Mouse (Mus musculus) megakaryocyte, adult 5-6 weeks (primary cell): ENCODE measurements around the gene Bmp6. TPM values are rescaled to one million over a fixed set of nuclear protein-coding genes. Genes with fewer than 3 reads are reported as not detected.

ENCODE experiments used
- ATAC-seq: 2 replicates; pipeline ENCODE4 v1.8.0; 2016; ENCODE audit warnings: mild to moderate bottlenecking, inconsistent platforms; ENCODE audit not compliant: poor library complexity, severe bottlenecking
- total RNA-seq, 2 experiments: library from RNA; stranded (forward) in 1 of 2; stranded (reverse) in 1 of 2; fragments of 153-499, 151-499 nt in 1 of 2; fragments of 221-1000, 200-1000 nt in 1 of 2; gene quantifications; 2 replicates each; pipeline versions ENCODE4 v1.2.3 to v1.2.4; 2015 to 2017

Gene Bmp6
- 0.39 TPM in 1 of 2 replicates, not detected in the other for total RNA-seq (2015)
- total RNA-seq (2017), result 0.08 TPM in 1 of 2 replicates, not detected in the other

DNA sequence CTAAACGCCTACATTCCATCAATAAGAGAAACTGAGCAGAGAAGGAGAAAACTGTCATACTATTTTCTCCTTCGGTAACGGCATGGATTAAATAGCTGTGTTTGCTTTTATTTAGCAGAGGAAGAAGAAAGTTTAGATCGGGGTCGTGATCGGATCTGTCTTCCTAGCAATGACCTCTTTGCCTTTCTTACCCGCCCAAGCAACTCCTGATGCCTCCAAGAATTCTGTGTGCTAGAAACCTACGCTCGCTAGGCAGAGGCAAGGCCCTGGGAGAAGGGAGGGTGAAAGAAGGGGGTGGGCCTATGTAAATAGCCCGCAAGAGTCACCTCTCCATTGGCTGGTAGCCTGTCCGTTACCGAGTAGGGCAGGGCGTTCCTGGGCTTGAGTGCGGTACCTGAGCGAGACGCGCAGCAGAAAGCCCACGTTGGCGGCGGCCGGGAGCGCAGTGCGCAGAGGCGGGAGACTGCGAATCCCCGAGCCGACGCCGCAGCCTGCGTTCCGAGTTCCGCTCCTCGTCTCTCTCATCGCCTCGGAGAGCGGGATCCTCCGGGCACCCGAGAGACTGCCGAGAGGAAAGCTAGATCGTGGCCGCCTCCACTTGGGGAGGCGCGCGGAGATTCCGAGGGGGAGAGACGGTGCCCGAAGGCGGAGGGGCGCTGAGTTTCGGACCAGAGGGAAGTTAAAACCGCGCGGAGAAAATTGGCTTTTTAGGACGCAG is at the start of gene Bmp6:
Gene Bmp6, plus strand, starts transcription at position 395 of the 718 bp plus-strand sequence.
- ATAC-seq, result peak; percentile 45; the same call in 1 of the 2 replicates

- ATAC-seq, result no peak
Measured at GRCm38 (mm10) chr13:38296166-38296565, 48.7 kb upstream of the Bmp6 start.

- ATAC-seq, result no peak
Measured at GRCm38 (mm10) chr13:38296601-38297000, 48.3 kb upstream of the Bmp6 start.

DNA sequence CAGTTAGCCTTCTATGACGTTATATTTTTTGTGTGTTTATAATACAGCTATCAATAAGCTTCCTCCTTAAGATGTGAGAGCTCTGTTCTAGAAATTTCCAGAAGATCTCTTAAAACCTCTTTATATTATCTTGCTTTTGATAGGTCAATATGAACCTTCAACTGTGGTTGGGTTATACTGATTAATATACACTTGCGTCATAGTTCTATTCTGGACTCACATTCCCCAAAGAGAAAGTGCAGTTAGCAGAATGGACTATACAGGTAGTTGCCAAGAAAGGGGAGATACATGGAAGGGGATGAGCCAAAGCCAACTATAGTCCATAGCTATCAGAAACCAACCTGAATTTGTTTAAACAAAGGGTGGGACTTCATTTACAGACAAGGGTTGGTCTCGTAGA is 33.8 kb upstream of the Bmp6 start:
- ATAC-seq, result no peak

DNA sequence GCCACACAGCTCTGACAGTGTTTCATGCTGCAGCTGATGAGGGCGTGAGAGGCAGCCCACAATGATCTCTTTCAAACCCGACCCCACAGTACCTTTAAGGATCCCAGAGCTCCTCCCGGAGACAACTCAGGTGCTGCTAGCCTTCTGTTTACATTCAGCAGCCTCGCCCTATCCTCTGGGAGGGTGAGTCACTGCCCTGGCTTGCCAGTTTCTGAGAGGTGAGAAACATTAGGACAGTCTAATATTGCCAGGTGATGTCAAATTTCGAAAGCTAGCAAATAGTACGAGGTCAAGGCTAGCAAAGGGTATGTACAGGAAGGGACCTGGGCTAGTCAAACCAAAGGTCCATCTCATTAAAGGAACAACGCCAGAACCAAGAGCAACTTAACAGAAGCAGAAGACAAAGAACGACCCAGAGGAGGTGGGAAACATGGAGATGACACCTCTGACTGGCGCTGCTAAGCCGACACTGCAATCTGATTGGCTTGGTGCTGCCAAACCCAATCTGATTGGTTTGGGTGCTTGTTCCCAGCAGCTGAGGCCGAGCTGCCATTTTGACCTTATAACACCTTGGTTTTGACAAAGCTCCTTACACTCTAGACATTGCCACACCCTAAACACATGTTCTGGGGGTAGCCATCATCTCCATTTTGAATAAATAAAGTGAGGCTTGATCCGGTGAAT is 32.4 kb upstream of the Bmp6 start:
- ATAC-seq, result no peak

DNA sequence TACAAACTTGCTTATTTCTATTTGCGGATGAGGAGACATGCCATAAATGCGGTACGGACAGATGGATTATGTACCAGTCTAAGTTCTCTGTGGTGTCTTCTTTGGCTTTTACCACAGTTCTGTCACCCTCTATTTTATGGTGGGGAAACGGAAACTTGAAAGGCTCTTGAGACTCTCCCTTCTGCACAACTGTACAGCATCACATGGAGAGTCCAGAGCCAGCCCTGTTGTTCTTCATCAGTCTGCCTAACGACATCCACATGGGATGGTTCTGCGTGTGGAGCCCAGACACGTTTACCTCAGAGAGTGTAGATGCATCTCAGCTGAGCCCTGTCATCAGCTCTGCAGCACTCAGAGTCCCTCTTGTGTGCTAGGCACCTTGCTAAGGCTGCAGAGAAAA is 30.3 kb upstream of the Bmp6 start:
- ATAC-seq, result no peak

GRCm38 (mm10) chr13:38318418-38318817 is 26.5 kb upstream of the Bmp6 start:
- no peak for ATAC-seq

- no peak for ATAC-seq
Measured at GRCm38 (mm10) chr13:38320354-38320753, 24.6 kb upstream of the Bmp6 start.

DNA sequence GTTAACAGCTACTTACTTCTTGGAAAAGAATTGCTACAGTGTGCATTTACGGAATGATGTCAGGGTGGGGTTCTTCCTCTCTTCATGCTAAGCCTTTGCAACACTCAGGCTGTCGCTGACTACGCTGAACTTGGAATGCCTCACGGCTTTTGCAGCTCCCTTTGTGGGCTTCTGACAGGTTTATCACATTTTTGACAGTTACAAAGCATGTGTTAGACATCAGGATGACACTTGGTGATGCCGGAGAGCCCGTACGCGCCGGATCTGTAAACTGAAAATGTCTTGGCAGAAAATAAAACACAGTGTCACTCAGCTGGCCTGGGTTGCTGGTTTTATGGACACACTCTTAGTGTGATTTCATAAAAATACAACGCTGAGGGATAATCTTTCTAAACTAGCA is 20.5 kb upstream of the Bmp6 start:
- no peak for ATAC-seq

DNA sequence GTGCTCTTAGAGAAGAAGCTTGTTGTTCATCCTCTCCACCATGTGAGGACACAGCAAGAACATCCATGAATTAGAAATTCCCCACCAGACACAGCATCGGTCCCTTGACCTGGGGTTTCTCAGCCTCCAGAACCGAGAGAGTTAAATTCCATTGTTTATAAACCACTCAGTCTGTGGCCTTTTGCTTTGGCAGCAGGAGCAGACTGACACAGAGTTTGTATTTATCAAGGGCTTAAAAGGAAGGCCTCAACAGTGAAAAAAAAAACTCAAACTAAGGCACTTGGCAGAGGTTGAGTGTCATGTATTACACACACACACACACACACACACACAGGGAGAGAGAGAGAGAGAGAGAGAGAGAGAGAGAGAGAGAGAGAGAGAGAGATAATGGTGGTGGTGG is 17.5 kb upstream of the Bmp6 start:
- no peak for ATAC-seq

DNA sequence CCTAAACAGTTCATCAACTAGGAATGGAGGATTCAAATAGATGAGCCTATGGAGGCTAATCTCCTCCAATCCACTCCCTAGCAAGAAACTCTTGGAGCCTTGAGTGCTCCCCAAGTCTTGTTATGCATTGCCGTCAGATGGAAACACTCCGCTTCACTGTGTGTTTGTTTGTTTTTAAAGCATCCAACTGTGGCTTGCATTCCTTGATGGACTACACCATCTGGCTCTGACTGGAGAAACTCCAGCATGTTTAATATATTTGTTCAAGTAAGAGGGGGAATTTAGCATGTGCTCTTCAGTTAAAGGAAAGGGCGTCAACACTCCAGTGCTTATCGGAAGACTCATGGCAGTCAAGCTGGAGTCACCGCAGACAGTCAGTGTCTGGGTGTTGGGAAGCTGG is 11.4 kb upstream of the Bmp6 start:
- ATAC-seq, result no peak

DNA sequence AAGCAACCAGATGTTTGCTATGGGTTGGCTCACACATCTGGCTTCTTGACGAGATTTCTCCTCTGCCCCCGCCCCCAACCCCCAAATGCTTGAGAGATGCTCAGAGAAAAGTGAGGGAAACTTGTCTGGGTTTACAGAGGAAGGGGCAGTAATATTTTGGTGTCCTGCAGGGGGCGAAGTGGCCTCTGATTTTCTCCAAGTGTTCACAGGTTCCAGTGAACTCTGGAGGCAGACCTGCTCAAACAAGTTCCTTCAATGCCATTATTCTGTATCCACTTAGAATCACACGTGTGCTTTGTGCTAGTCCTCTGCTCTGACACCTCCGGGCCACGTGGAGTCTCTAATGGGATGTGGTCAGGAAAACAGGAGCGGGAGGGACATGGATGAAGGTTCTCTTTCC is 2.3 kb upstream of the Bmp6 start:
- no peak for ATAC-seq

GRCm38 (mm10) chr13:38343202-38343601 is 1.7 kb upstream of the Bmp6 start:
- ATAC-seq, result no peak

DNA sequence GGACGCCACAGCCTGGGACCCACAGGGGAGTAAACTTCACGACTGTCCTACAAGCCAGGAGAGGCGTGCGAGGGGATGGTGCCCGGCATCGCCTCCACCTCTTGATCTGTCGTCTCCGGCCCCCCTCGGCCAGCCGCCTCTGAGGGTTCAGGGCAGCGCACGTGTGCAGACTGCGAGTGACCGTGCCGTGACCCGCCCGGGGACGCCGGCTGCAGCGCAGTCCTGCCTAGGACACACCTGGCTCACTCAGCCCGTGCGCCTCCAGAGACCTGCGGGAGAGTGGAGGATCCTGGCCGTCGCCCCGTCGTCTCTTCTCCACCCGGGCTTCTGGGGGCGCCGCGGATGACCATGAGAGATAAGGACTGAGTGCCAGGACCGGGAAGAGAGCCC is 519 bp downstream of the Bmp6 start:
- no peak for ATAC-seq

DNA sequence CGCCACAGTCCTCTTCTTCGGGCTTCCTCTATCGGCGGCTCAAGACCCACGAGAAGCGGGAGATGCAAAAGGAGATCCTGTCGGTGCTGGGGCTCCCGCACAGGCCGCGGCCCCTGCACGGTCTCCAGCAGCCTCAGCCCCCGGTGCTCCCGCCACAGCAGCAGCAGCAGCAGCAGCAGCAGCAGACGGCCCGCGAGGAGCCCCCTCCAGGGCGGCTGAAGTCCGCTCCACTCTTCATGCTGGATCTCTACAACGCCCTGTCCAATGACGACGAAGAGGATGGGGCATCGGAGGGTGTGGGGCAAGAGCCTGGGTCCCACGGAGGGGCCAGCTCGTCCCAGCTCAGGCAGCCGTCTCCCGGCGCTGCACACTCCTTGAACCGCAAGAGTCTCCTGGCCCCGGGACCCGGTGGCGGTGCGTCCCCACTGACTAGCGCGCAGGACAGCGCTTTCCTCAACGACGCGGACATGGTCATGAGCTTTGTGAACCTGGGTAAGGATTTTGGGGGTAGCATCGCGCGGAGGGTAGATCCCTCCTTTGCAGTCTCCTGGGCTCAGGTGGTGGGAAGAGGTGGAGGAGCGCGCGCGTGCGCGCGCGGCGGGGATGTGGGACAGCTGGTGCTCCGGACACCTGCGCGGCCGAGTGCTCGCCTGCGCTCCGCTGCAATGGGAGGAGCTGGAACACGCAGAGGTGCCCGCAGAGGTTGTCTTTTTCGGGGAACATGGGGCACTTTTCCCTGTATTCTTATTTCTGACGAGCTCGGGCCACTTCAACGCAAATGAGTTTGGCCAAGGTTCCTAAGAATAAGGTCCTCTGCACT is 1.4 kb downstream of the Bmp6 start:
- ATAC-seq, result no peak

DNA sequence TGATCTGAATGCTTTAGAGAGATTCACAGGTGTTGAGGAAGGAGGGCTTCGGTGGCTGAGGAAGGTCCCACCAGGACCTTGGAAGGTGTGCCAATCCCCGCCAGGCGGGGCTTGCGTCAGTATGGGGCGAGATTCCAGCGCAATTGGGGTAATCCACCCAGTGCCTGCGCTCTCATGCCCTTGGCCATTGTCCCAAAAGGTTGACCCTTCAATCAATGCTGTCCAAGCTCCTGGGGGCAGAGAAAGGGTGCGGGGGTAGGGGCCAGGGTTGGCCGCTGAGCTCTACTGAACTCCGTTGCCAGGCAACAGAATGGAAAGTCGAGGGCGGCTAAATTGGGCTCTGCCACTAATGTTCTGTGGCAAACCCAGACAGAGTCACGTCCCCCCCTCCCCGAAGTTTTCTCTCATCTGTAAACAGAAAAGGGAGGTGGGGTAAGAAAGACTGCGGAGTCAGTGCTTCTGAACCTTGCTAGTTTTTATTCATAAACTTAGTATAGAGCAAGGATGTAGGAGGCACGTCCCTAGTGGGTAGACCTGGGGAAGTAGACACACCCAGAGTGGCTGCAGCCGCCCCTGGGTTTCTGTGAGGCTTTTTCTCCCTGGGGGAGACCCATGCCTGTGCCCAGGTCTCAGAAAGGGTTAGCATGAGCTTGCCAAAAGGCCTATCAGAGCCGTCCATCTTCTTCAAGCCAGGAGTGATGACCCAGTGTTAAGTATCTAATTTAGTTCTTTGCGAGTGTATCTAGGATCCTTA is 2.3 kb downstream of the Bmp6 start:
- no peak for ATAC-seq

GRCm38 (mm10) chr13:38347775-38348135 is 2.8 kb downstream of the Bmp6 start:
- ATAC-seq, result no peak

GRCm38 (mm10) chr13:38349046-38349445 is 4.1 kb downstream of the Bmp6 start:
- no peak for ATAC-seq

DNA sequence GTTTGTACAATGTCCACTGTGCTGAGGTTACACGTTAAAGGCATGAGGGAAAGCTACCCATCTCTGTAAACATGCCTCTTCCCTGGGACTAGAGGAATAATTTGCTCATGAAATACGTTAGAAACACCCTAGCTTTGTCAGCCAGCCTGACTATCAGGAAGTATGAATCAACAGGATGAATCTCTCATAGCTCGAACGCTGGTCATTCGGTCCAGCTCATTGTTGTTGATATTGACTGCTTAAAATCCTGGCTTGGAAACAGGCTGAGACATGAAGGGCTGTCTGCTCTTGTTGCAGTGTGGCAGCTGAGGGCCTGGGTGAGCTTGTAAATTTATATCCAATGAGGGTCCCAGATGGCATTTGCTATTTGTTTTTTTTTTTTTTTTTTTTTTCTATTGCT is 4.9 kb downstream of the Bmp6 start:
- ATAC-seq, result no peak

GRCm38 (mm10) chr13:38351996-38352395 is 7.1 kb downstream of the Bmp6 start:
- ATAC-seq, result no peak

GRCm38 (mm10) chr13:38352986-38353385 is 8.1 kb downstream of the Bmp6 start:
- ATAC-seq, result no peak
